Mouse (Mus musculus) E14TG2a.4 (cell line): ENCODE results near the gene Fam174b.

Experiments used
- CTCF ChIP-seq: conservative IDR thresholded peaks from 2 replicates; pipeline ENCODE4 v1.5.1; 2014; ENCODE audit warnings: low read length
- POU5F1 ChIP-seq: IDR thresholded peaks from 2 replicates; pipeline ENCODE4 v1.6.1; 2014; ENCODE audit warnings: low read length, borderline replicate concordance

- TF ChIP-seq CTCF (no peak), POU5F1 (no peak)
Observed at GRCm38 (mm10) chr7:73755377-73756110, 15.4 kb downstream of the Fam174b start.
